Mouse (Mus musculus) hindbrain, embryonic 14.5 days (tissue): ENCODE data around the gene Capza1. TPM values are rescaled to one million over a fixed set of nuclear protein-coding genes. Genes with fewer than 3 reads are reported as not detected.

ENCODE experiments used
- ATAC-seq: fragments of 200-750 bp; cut with Nextera tagmentation; 2 replicates; pipeline ENCODE4 v1.8.0; 2017; ENCODE audit warnings: moderate number of reproducible peaks, mild to moderate bottlenecking, moderate TSS enrichment, moderate library complexity; ENCODE audit not compliant: low FRiP score
- DNase-seq: peaks from one replicate; pipeline ENCODE4 v3.0.0-alpha.2; 2015; ENCODE audit warnings: low spot score
- H3K27ac ChIP-seq: fragments of 300-500 bp; sonication (generic); 2 replicates; pipeline ENCODE4 v1.5.1; 2014; ENCODE audit warnings: mild to moderate bottlenecking, moderate library complexity
- H3K27me3 ChIP-seq: fragments of 300-500 bp; sonication (generic); 2 replicates; pipeline ENCODE4 v1.6.1; 2014; ENCODE audit warnings: mild to moderate bottlenecking, low read length, mixed read lengths; ENCODE audit not compliant: control insufficient read depth, insufficient read depth
- H3K36me3 ChIP-seq: fragments of 300-500 bp; sonication (generic); replicated peaks from 2 replicates; pipeline ENCODE4 v1.6.1; 2014; ENCODE audit not compliant: control insufficient read depth, insufficient read depth
- H3K4me1 ChIP-seq: fragments of 300-500 bp; sonication (generic); replicated peaks from 2 replicates; pipeline ENCODE4 v1.6.1; 2014; ENCODE audit warnings: antibody characterized with exemption, low read length, mixed read lengths; ENCODE audit not compliant: control insufficient read depth, insufficient read depth
- H3K4me2 ChIP-seq: fragments of 300-500 bp; sonication (generic); replicated peaks from 2 replicates; pipeline ENCODE4 v1.6.1; 2014; ENCODE audit warnings: mild to moderate bottlenecking, moderate library complexity
- H3K4me3 ChIP-seq: fragments of 300-500 bp; sonication (generic); replicated peaks from 2 replicates; pipeline ENCODE4 v1.5.1; 2014; ENCODE audit warnings: mild to moderate bottlenecking, low read length
- H3K9ac ChIP-seq: fragments of 300-500 bp; sonication (generic); 2 replicates; pipeline ENCODE4 v1.6.1; 2014
- H3K9me3 ChIP-seq: fragments of 300-500 bp; sonication (generic); 2 replicates; pipeline ENCODE4 v1.6.1; 2016; ENCODE audit warnings: low read length; ENCODE audit not compliant: control insufficient read depth
- WGBS: fragments of 180-500 bp; shearing (Covaris S2); extraction: QIAGEN DNeasy Blood & Tissue Kit; methylation state at CpG from one replicate; pipeline ENCODE4 v1.1.7; 2014; 5-methylcytosine and 5-hydroxymethylcytosine counted together
- polyA plus RNA-seq: library from polyadenylated mRNA; unstranded; fragments of >200 nt; fragmentation: Nextera tagmentation; extraction: Ambion mirVana; gene quantifications from 2 replicates; pipeline ENCODE4 v1.2.1, GENCODE M21; 2014

Gene Capza1
- polyA plus RNA-seq, 1 experiment from 2014 or later = 166 TPM

DNA sequence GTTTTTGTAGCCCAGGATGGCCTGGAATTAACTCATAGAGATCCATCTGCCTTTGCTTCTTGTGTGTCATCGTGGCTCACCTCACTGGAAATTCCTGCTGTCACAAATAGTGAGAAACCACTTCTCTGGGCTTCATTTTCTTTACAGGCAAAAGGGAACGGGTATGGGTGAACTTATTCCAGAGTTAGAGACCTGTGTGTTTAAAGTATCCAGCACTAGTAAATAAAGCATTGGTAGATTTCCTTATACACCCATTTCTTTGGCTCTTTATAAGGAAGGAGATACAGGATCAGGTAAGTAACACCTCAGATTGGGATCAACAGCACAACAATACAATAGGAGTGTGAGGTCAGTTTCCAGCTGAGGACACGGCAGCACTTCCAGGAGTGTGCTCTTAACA, 76.2 kb downstream of the Capza1 start, which contains the start of gene Rhoc:
Rhoc (plus strand) TSS at position 301 of the 400 bp plus-strand sequence.
- WGBS = 27% methylated on average over 3 of the region's 3 CpGs
- H3K4me1 ChIP-seq = 0 out of 2 replicates have a peak, but pooled peaks cover 17% of the 10 kb centered on the region
- no peaks in the 10 kb centered on the region for H3K36me3 ChIP-seq
- H3K9ac ChIP-seq = peak within 1 kb of the TSS; percentile 54
- peaks cover 28% of the 10 kb centered on the region for H3K27me3 ChIP-seq
- peak within 1 kb of the TSS; percentile 47; the same call in 1 of the 2 replicates for H3K27ac ChIP-seq
- ATAC-seq (no peak), DNase-seq (no peak)
- peak within 1 kb of the TSS; percentile 94 for H3K4me2 ChIP-seq
- H3K4me3 ChIP-seq = peak within 1 kb of the TSS; percentile 52
- no peaks in the 10 kb centered on the region for H3K9me3 ChIP-seq

- WGBS = 95% methylated on average over 6 of the region's 6 CpGs
- H3K27me3 ChIP-seq = peaks cover 56% of the 10 kb centered on the region
- H3K4me1 ChIP-seq = peaks cover 27% of the 10 kb centered on the region
- no peak for DNase-seq
- no peaks in the 10 kb centered on the region for H3K9me3 ChIP-seq
- ATAC-seq = no peak
- no peak overlapping the region for H3K4me3 ChIP-seq
- H3K9ac ChIP-seq = no peak overlapping the region
- no peak overlapping the region for H3K27ac ChIP-seq
- H3K4me2 ChIP-seq = no peak overlapping the region
- H3K36me3 ChIP-seq = no peaks in the 10 kb centered on the region
These were observed 79.0 kb downstream of the Capza1 start for GRCm38 (mm10) chr3:104785284-104785683.

GRCm38 (mm10) chr3:104783971-104784500, 80.3 kb downstream of the Capza1 start:
- WGBS = 34% methylated on average over 14 of the region's 14 CpGs
- H3K9me3 ChIP-seq = no peaks in the 10 kb centered on the region
- peaks cover 22% of the 10 kb centered on the region for H3K4me1 ChIP-seq
- H3K27ac ChIP-seq = no peak overlapping the region
- H3K27me3 ChIP-seq = peaks cover 63% of the 10 kb centered on the region
- H3K4me3 ChIP-seq = no peak overlapping the region
- H3K9ac ChIP-seq = no peak overlapping the region
- no peak for ATAC-seq
- H3K36me3 ChIP-seq = no peaks in the 10 kb centered on the region
- DNase-seq = no peak
- H3K4me2 ChIP-seq = no peak overlapping the region

GRCm38 (mm10) chr3:104782061-104782681, 82.1 kb downstream of the Capza1 start:
- H3K4me3 ChIP-seq = no peak overlapping the region
- no peak overlapping the region for H3K9ac ChIP-seq
- H3K27me3 ChIP-seq = peaks cover 82% of the 10 kb centered on the region
- H3K9me3 ChIP-seq = no peaks in the 10 kb centered on the region
- H3K4me2 ChIP-seq = peak overlapping the region; percentile 63; the same call in 1 of the 2 replicates
- H3K36me3 ChIP-seq = no peaks in the 10 kb centered on the region
- H3K4me1 ChIP-seq = peaks cover 14% of the 10 kb centered on the region
- DNase-seq (no peak), ATAC-seq (no peak)
- H3K27ac ChIP-seq = no peak overlapping the region
- WGBS = 11% methylated on average over 12 of the region's 12 CpGs

DNA sequence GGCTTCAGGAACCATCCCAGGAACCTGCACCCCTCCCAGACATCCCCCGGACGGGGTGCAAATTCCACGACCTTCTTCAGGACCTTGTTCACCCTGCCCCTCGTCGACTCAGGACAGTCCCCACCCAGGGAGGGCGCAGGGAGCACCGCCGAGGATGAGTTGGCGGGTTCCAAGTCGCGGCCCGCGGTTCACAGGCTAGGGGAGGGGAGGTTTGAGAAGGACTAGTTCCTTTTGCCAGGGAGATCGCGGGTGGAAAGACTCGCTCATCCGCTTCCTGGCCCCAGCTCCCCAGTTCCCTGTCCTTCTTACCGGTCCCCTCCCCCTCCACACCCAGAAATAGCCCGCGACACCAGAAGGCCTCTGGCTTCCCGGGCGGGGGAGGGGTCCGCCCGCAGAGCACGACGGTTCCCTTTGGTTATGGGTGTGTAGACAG, 82.8 kb downstream of the Capza1 start, which contains the start of gene Fam19a3:
Fam19a3 (minus strand) TSS at position 370 of the 433 bp plus-strand sequence.
- WGBS = 0% methylated on average over 26 of the region's 26 CpGs
- H3K36me3 ChIP-seq = no peaks in the 10 kb centered on the region
- no peak for DNase-seq
- ATAC-seq = no peak
- peaks cover 14% of the 10 kb centered on the region for H3K4me1 ChIP-seq
- H3K9ac ChIP-seq = peak within 1 kb of the TSS; percentile 41
- no peaks in the 10 kb centered on the region for H3K9me3 ChIP-seq
- peak within 1 kb of the TSS; percentile 63 for H3K4me2 ChIP-seq
- H3K4me3 ChIP-seq = peak within 1 kb of the TSS; percentile 33
- peaks cover 89% of the 10 kb centered on the region for H3K27me3 ChIP-seq
- H3K27ac ChIP-seq = no peak within 1 kb of the TSS

GRCm38 (mm10) chr3:104780561-104781420, 83.5 kb downstream of the Capza1 start, which contains the start of gene Ppm1j:
Gene Ppm1j (plus strand): TSS chr3:104781056.
- Histone ChIP-seq H3K9me3 (no peaks in the 10 kb centered on the region), H3K4me3 (peak within 1 kb of the TSS; percentile 33), H3K9ac (peak within 1 kb of the TSS; percentile 41), H3K4me1 (peaks cover 14% of the 10 kb centered on the region), H3K27ac (no peak within 1 kb of the TSS), H3K36me3 (no peaks in the 10 kb centered on the region), H3K4me2 (peak within 1 kb of the TSS; percentile 63), H3K27me3 (peaks cover 96% of the 10 kb centered on the region)
- ATAC-seq (0 out of 2 replicates have a peak, but pooled peaks have one; percentile 34), DNase-seq (no peak)
- WGBS = under 1% methylated on average over 56 of the region's 56 CpGs

- DNase-seq (peak; percentile 78), ATAC-seq (no peak)
- Histone ChIP-seq H3K36me3 (no peaks in the 10 kb centered on the region), H3K4me1 (peaks cover 14% of the 10 kb centered on the region), H3K9ac (no peak overlapping the region), H3K4me3 (no peak overlapping the region), H3K4me2 (no peak overlapping the region; the same call in 1 of the 2 replicates), H3K27ac (no peak overlapping the region), H3K27me3 (peaks cover 95% of the 10 kb centered on the region), H3K9me3 (no peaks in the 10 kb centered on the region)
- WGBS = 1% methylated on average over 7 of the region's 7 CpGs
These were observed 84.4 kb downstream of the Capza1 start for GRCm38 (mm10) chr3:104779949-104780348.

- Histone ChIP-seq H3K4me3 (peak overlapping the region; percentile 23), H3K4me2 (peak overlapping the region; percentile 56), H3K27ac (no peak overlapping the region), H3K4me1 (peaks cover 14% of the 10 kb centered on the region), H3K9ac (no peak overlapping the region), H3K27me3 (peaks cover 69% of the 10 kb centered on the region), H3K36me3 (no peaks in the 10 kb centered on the region), H3K9me3 (no peaks in the 10 kb centered on the region)
- 1% methylated on average over 20 of the region's 20 CpGs for WGBS
- DNase-seq (peak; percentile 71), ATAC-seq (peak; percentile 22; the same call in 1 of the 2 replicates)
These were observed 87.0 kb downstream of the Capza1 start for GRCm38 (mm10) chr3:104777342-104777741.

DNA sequence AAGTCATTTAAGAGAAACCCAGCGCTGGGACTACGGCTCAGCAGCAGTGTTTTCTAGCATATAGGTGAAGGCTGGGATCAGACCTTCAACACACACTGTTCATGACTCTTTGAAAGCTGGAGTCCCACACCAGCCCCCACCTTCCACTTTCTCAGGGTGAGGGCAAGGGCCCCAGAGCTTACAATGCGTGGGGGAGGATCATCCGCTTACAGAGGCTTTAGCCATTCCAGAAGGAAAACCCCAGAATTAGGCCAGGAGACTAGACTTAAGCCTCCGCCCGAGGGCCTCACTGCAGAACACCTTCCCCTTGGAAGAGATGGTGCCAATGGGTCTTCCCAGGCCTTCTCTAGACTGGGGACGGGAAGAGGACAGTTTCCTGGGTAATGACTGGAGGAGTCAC, 91.0 kb downstream of the Capza1 start:
- Histone ChIP-seq H3K27ac (no peak overlapping the region), H3K9ac (no peak overlapping the region), H3K4me2 (no peak overlapping the region), H3K27me3 (peaks cover 29% of the 10 kb centered on the region), H3K36me3 (no peaks in the 10 kb centered on the region), H3K4me3 (no peak overlapping the region), H3K4me1 (no peaks in the 10 kb centered on the region), H3K9me3 (no peaks in the 10 kb centered on the region)
- DNase-seq = no peak
- WGBS = 81% methylated on average over 7 of the region's 7 CpGs
- ATAC-seq = no peak
